Mouse (Mus musculus): ENCODE data around the gene Gm21860.
"Not testable (repeated sequence)": the region's sequence is repeated elsewhere in the genome, so short reads cannot be mapped to it uniquely, and the experiment has no call there.

- not testable (repeated sequence) for TF ChIP-seq POLR2A (IDR thresholded peaks at IDR 0.05; ENCODE audit: borderline replicate concordance, extremely low read depth, low read depth, low read length); CTCF (IDR thresholded peaks at IDR 0.05; ENCODE audit: insufficient read depth, low read length)
These were observed 37.1 kb downstream of the Gm21860 start for GRCm38 (mm10) chrY:90717496-90717895.

Measured in lung, adult 2 months (tissue).